Mouse (Mus musculus): ENCODE results near the gene Lhfpl3. TPM values are rescaled to one million over a fixed set of nuclear protein-coding genes. Genes with fewer than 3 reads are reported as not detected.

Gene Lhfpl3
- polyA plus RNA-seq, 1 experiment = 0.14 TPM

DNA sequence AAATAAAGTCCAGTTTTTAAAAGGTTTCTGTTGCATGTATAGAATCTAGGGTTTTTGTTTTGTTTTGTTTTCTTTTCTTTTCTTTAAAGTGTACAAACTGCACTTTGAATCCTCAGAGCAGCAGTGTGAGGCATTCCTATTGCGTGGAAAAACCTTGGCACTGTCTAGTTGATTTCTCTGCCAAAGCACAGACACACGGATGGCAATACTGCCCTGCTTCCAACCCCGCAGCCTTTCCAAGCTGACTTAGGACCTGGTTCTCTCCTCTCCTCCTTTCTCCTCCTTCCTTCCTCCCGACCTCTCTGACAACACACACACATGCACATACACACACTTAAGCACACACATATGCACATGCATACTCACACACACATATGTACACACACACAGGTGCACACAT, 294.6 kb downstream of the Lhfpl3 start:
- TF ChIP-seq POLR2A (IDR thresholded peaks at IDR 0.05; ENCODE audit: low read depth, low read length) (no peak), CTCF (IDR thresholded peaks at IDR 0.05; ENCODE audit: extremely low read depth, insufficient read length, insufficient replicate concordance, low read depth, low read length) (no peak)
- no peak overlapping the region for H3K27ac ChIP-seq (ENCODE audit: insufficient read depth, low read depth, low read length)

GRCm38 (mm10) chr5:23042862-23043261, 297.0 kb downstream of the Lhfpl3 start:
- TF ChIP-seq POLR2A (IDR thresholded peaks at IDR 0.05; ENCODE audit: low read depth, low read length) (no peak), CTCF (IDR thresholded peaks at IDR 0.05; ENCODE audit: extremely low read depth, insufficient read length, insufficient replicate concordance, low read depth, low read length) (no peak)
- no peaks in the 10 kb centered on the region for H3K27me3 ChIP-seq (ENCODE audit: control insufficient read depth, insufficient read depth, low read length)
- no peak overlapping the region for H3K27ac ChIP-seq (ENCODE audit: insufficient read depth, low read depth, low read length)
- 90% methylated on average over 5 of the region's 5 CpGs for WGBS
- no peaks in the 10 kb centered on the region for H3K4me1 ChIP-seq (ENCODE audit: control insufficient read depth, insufficient read depth, insufficient read length, low read length)
- no peaks in the 10 kb centered on the region for H3K36me3 ChIP-seq (ENCODE audit: control insufficient read depth, insufficient read depth, low read length)
- no peak overlapping the region for H3K4me3 ChIP-seq (ENCODE audit: low read depth, low read length)

More for the DNA sequence above, 294.6 kb downstream of the Lhfpl3 start:
- no peaks in the 10 kb centered on the region for H3K4me1 ChIP-seq (ENCODE audit: control insufficient read depth, insufficient read depth, insufficient read length, low read length)
- no peaks in the 10 kb centered on the region for H3K36me3 ChIP-seq (ENCODE audit: control insufficient read depth, insufficient read depth, low read length)
- WGBS = 59% methylated on average over 4 of the region's 4 CpGs
- H3K4me3 ChIP-seq (ENCODE audit: low read depth, low read length) = no peak overlapping the region
- no peaks in the 10 kb centered on the region; the same call in 1 of the 2 replicates for H3K27me3 ChIP-seq (ENCODE audit: control insufficient read depth, insufficient read depth, low read length)

GRCm38 (mm10) chr5:23049083-23049663, 303.3 kb downstream of the Lhfpl3 start:
- Histone ChIP-seq H3K4me1 (ENCODE audit: control insufficient read depth, insufficient read depth, insufficient read length, low read length) (no peaks in the 10 kb centered on the region), H3K4me3 (ENCODE audit: low read depth, low read length) (no peak overlapping the region), H3K27ac (ENCODE audit: insufficient read depth, low read depth, low read length) (no peak overlapping the region), H3K27me3 (ENCODE audit: control insufficient read depth, insufficient read depth, low read length) (no peaks in the 10 kb centered on the region), H3K36me3 (ENCODE audit: control insufficient read depth, insufficient read depth, low read length) (no peaks in the 10 kb centered on the region)
- no peak for TF ChIP-seq POLR2A (IDR thresholded peaks at IDR 0.05; ENCODE audit: low read depth, low read length)
- no peak for TF ChIP-seq CTCF (IDR thresholded peaks at IDR 0.05; ENCODE audit: extremely low read depth, insufficient read length, insufficient replicate concordance, low read depth, low read length)
- WGBS = 26% methylated on average over 7 of the region's 7 CpGs

- Histone ChIP-seq H3K36me3 (ENCODE audit: control insufficient read depth, insufficient read depth, low read length) (no peaks in the 10 kb centered on the region), H3K27me3 (ENCODE audit: control insufficient read depth, insufficient read depth, low read length) (no peaks in the 10 kb centered on the region), H3K4me3 (ENCODE audit: low read depth, low read length) (no peak overlapping the region), H3K27ac (ENCODE audit: insufficient read depth, low read depth, low read length) (no peak overlapping the region), H3K4me1 (ENCODE audit: control insufficient read depth, insufficient read depth, insufficient read length, low read length) (no peaks in the 10 kb centered on the region)
- 74% methylated on average over 5 of the region's 5 CpGs for WGBS
- TF ChIP-seq CTCF (IDR thresholded peaks at IDR 0.05; ENCODE audit: extremely low read depth, insufficient read length, insufficient replicate concordance, low read depth, low read length) (no peak), POLR2A (IDR thresholded peaks at IDR 0.05; ENCODE audit: low read depth, low read length) (no peak)
Observed at GRCm38 (mm10) chr5:23051458-23051857, 305.6 kb downstream of the Lhfpl3 start.

DNA sequence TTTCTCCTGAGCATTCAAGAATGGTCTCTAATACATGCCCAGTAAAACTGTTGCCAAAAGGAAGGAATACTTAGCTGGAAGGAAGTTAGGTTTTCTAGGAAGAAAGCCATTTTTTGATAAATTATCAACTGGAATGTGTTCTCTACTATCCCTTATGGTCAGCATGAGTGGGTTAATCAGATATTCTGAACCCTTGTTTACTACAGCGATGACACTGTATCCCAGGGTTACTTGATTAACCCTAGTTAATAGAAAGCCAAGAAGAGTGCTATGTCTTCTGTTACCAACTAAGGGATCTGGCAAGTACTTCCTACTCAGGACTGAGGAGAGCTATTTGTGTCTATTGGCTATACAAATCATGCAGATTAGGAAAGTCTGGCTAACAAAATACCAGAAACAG, 349.0 kb downstream of the Lhfpl3 start:
- Histone ChIP-seq H3K27ac (ENCODE audit: insufficient read depth, low read depth, low read length) (no peak overlapping the region), H3K4me1 (ENCODE audit: control insufficient read depth, insufficient read depth, insufficient read length, low read length) (no peaks in the 10 kb centered on the region), H3K4me3 (ENCODE audit: low read depth, low read length) (no peak overlapping the region), H3K27me3 (ENCODE audit: control insufficient read depth, insufficient read depth, low read length) (no peaks in the 10 kb centered on the region), H3K36me3 (ENCODE audit: control insufficient read depth, insufficient read depth, low read length) (no peaks in the 10 kb centered on the region)
- WGBS = 73% methylated on average over 1 of the region's 1 CpGs
- no peak for TF ChIP-seq CTCF (IDR thresholded peaks at IDR 0.05; ENCODE audit: extremely low read depth, insufficient read length, insufficient replicate concordance, low read depth, low read length)
- no peak for TF ChIP-seq POLR2A (IDR thresholded peaks at IDR 0.05; ENCODE audit: low read depth, low read length)

DNA sequence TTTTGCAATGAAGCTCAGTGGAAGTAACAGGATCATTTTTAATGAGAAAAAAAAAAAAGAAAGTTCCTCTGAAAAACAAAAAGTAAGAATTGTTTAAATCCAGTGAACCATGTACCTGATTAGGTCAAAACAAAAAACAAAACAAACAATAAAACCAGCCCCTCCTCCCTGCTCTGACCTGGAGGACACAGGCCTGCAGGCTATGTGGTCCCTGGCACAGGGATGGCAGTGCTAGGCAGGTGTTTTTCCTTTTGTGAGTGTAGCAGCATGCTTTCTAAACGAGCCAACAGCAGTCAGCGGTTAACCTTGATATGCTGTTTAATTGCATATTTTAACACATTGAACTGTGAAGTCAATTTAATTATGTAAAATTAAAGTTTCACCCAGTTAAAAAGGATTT, 360.7 kb downstream of the Lhfpl3 start:
- no peaks in the 10 kb centered on the region for H3K27me3 ChIP-seq (ENCODE audit: control insufficient read depth, insufficient read depth, low read length)
- 63% methylated on average over 2 of the region's 2 CpGs for WGBS
- H3K4me3 ChIP-seq (ENCODE audit: low read depth, low read length) = no peak overlapping the region
- no peak for TF ChIP-seq POLR2A (IDR thresholded peaks at IDR 0.05; ENCODE audit: low read depth, low read length)
- no peak for TF ChIP-seq CTCF (IDR thresholded peaks at IDR 0.05; ENCODE audit: extremely low read depth, insufficient read length, insufficient replicate concordance, low read depth, low read length)
- no peaks in the 10 kb centered on the region for H3K36me3 ChIP-seq (ENCODE audit: control insufficient read depth, insufficient read depth, low read length)
- no peaks in the 10 kb centered on the region for H3K4me1 ChIP-seq (ENCODE audit: control insufficient read depth, insufficient read depth, insufficient read length, low read length)
- H3K27ac ChIP-seq (ENCODE audit: insufficient read depth, low read depth, low read length) = no peak overlapping the region

GRCm38 (mm10) chr5:23111307-23111706, 365.4 kb downstream of the Lhfpl3 start:
- WGBS = 77% methylated on average over 6 of the region's 6 CpGs
- TF ChIP-seq CTCF (IDR thresholded peaks at IDR 0.05; ENCODE audit: extremely low read depth, insufficient read length, insufficient replicate concordance, low read depth, low read length) = no peak
- TF ChIP-seq POLR2A (IDR thresholded peaks at IDR 0.05; ENCODE audit: low read depth, low read length) = no peak
- no peaks in the 10 kb centered on the region for H3K27me3 ChIP-seq (ENCODE audit: control insufficient read depth, insufficient read depth, low read length)
- H3K36me3 ChIP-seq (ENCODE audit: control insufficient read depth, insufficient read depth, low read length) = no peaks in the 10 kb centered on the region
- H3K4me1 ChIP-seq (ENCODE audit: control insufficient read depth, insufficient read depth, insufficient read length, low read length) = no peaks in the 10 kb centered on the region
- no peak overlapping the region for H3K27ac ChIP-seq (ENCODE audit: insufficient read depth, low read depth, low read length)
- no peak overlapping the region for H3K4me3 ChIP-seq (ENCODE audit: low read depth, low read length)
